In the genomic region with DNA sequence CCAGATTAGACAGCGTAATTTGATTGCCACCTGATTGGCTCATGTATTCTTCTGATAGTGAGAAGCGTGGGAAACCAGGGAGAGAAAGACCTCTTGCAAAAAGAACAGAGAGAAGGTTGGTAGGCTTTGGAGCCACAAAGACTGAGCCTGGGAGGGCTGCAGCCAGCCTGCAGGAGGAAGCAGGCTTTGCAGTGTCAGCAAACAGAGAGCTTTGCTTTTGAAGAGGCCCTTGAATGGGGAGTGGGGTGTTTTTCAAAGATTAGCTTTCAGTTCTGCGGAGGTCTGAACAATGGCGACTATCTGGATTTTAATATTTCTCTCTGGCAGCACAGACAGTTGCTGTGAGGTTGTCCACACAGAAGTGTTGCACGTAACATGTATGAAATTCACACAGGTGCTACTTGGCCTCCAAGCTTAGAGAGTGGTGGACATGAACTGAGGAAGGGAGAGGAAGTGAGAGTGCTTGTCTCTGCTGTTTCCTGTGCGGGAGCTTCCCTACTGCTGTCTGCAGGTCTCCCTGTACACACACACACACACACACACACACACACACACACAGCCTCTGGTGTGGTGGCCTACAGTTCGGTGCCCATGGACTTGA, we compare ENCODE assay signal across 9 mouse cellular contexts.
A peak's percentile ranks its signal among the peaks of the same experiment; 100 is the strongest.
DNase-seq lines count a peak whose midpoint lies in the region; ATAC-seq lines count a peak whose summit lies in the region.
"Had no signal": no experiment of that assay in that cellular context is flagged by ENCODE, and none has a peak within 500 bp of the region (broad histone marks: within the 10 kb centered on the region; RNA-seq: fewer than 3 reads in every experiment).

No protein-coding gene starts in this region.

- WGBS in embryonic facial prominence, embryonic 11.5 days: 60% methylated on average over 7 of the region's 7 CpGs
- 28% methylated on average over 7 of the region's 7 CpGs for WGBS in midbrain, embryonic 16.5 days

- no peaks in the 10 kb centered on the region for H3K36me3 ChIP-seq in embryonic facial prominence, embryonic 11.5 days (replicated peaks; ENCODE audit: control insufficient read depth, insufficient read depth, low read depth, low read length)
- no peaks in the 10 kb centered on the region for H3K36me3 ChIP-seq in midbrain, embryonic 16.5 days (ENCODE audit: control insufficient read depth, insufficient read depth, low read length)

- no peak for ATAC-seq in embryonic facial prominence, embryonic 11.5 days (replicated peaks; ENCODE audit: insufficient number of reproducible peaks, low FRiP score, low TSS enrichment, low read depth)
- ATAC-seq in hematopoietic stem cell, adult 5-6 weeks (replicated peaks in 1 of 2; ENCODE audit: insufficient read depth in 1 of 2, low FRiP score in 2 of 2, low TSS enrichment in 1 of 2, low read depth in 1 of 2, poor library complexity in 2 of 2, severe bottlenecking in 2 of 2): peak; percentile 45 to 67; a peak in 2 of 4 replicates
- no peak for ATAC-seq in midbrain, embryonic 16.5 days

- no peaks in the 10 kb centered on the region for H3K27me3 ChIP-seq in embryonic facial prominence, embryonic 11.5 days (ENCODE audit: control insufficient read depth, insufficient read depth, low read length)
- H3K27me3 ChIP-seq in midbrain, embryonic 16.5 days (ENCODE audit: control insufficient read depth, insufficient read depth, low read depth, low read length): no peaks in the 10 kb centered on the region

- no peak overlapping the region for H3K27ac ChIP-seq in embryonic facial prominence, embryonic 11.5 days (replicated peaks; ENCODE audit: low read depth, low read length)
- H3K27ac ChIP-seq in midbrain, embryonic 16.5 days (ENCODE audit: low read length): peak overlapping the region; percentile 29; the same call in 1 of the 2 replicates
- H3K27ac ChIP-seq: left cerebral cortex, adult 2 months had no signal

- H3K4me3 ChIP-seq in embryonic facial prominence, embryonic 11.5 days (ENCODE audit: low read depth, low read length): no peak overlapping the region
- no peak overlapping the region for H3K4me3 ChIP-seq in midbrain, embryonic 16.5 days (ENCODE audit: low read depth, low read length)
- H3K4me3 ChIP-seq: left cerebral cortex, adult 2 months had no signal

- peak; percentile 24 to 38 for DNase-seq in left cerebral cortex, postnatal 10 days (ENCODE audit: extremely low spot score in 1 of 2, low spot score in 2 of 2)
- no peak for DNase-seq in left cerebral cortex, adult 8-10 months (ENCODE audit: low spot score in 2 of 2)
- DNase-seq in embryonic facial prominence, embryonic 11.5 days (ENCODE audit: low spot score): peak; percentile 28
- DNase-seq in urinary bladder, adult 18-20 months (ENCODE audit: low spot score in 2 of 2): no peak
- no peak for DNase-seq in urinary bladder, postnatal 25 days (ENCODE audit: low spot score)
- DNase-seq in cerebellum, adult 8-10 months: no peak

- H3K9me3 ChIP-seq in embryonic facial prominence, embryonic 11.5 days (replicated peaks; ENCODE audit: control insufficient read depth, low read length): no peaks in the 10 kb centered on the region
- H3K9me3 ChIP-seq in midbrain, embryonic 16.5 days (replicated peaks; ENCODE audit: control insufficient read depth, low read length, poor library complexity, severe bottlenecking): no peaks in the 10 kb centered on the region

- no peak overlapping the region for H3K4me2 ChIP-seq in embryonic facial prominence, embryonic 11.5 days (ENCODE audit: low read depth, low read length)
- no peak overlapping the region for H3K4me2 ChIP-seq in midbrain, embryonic 16.5 days (ENCODE audit: low read length)

- intact Hi-C loops in left cerebral cortex, postnatal 10 days (cut with DNase I): no loop called here

- no peaks in the 10 kb centered on the region for H3K4me1 ChIP-seq in embryonic facial prominence, embryonic 11.5 days (ENCODE audit: control insufficient read depth, insufficient read depth, low read length)
- no peaks in the 10 kb centered on the region; the same call in 1 of the 2 replicates for H3K4me1 ChIP-seq in midbrain, embryonic 16.5 days (ENCODE audit: control insufficient read depth, insufficient read depth, low read length)

- no peak overlapping the region; the same call in 1 of the 2 replicates for H3K9ac ChIP-seq in embryonic facial prominence, embryonic 11.5 days (replicated peaks; ENCODE audit: low read length)
- H3K9ac ChIP-seq in midbrain, embryonic 16.5 days (ENCODE audit: low read depth, low read length): no peak overlapping the region

Comparison
In these comparisons a context has a peak if more than half of its experiments do, and no peak if none do; other contexts are left out.
1. DNase-seq: peak in left cerebral cortex, postnatal 10 days (2 of 2) and embryonic facial prominence, embryonic 11.5 days (single experiment); none in left cerebral cortex, adult 8-10 months (0 of 2), urinary bladder, adult 18-20 months (0 of 2), urinary bladder, postnatal 25 days (single experiment) and cerebellum, adult 8-10 months (single experiment).
2. ATAC-seq: peak in hematopoietic stem cell, adult 5-6 weeks (2 of 2); none in embryonic facial prominence, embryonic 11.5 days (single experiment) and midbrain, embryonic 16.5 days (single experiment).